Mouse (Mus musculus): Measurements from ENCODE around the gene Bace1.

GRCm38 (mm10) chr9:45829107-45829506 lies 9.3 kb upstream of the Bace1 start:
- TF ChIP-seq CTCF (IDR thresholded peaks at IDR 0.05; ENCODE audit: low read depth, low read length): peak; percentile 99
- 0 out of 2 replicates have a peak, but pooled peaks have one; percentile 60 for TF ChIP-seq EP300 (IDR thresholded peaks at IDR 0.05; ENCODE audit: insufficient read depth, low read depth, low read length)
- TF ChIP-seq POLR2A (IDR thresholded peaks at IDR 0.05; ENCODE audit: insufficient read depth, low read length): no peak
